8 mouse cellular contexts compared by ENCODE assay signal in the genomic region with DNA sequence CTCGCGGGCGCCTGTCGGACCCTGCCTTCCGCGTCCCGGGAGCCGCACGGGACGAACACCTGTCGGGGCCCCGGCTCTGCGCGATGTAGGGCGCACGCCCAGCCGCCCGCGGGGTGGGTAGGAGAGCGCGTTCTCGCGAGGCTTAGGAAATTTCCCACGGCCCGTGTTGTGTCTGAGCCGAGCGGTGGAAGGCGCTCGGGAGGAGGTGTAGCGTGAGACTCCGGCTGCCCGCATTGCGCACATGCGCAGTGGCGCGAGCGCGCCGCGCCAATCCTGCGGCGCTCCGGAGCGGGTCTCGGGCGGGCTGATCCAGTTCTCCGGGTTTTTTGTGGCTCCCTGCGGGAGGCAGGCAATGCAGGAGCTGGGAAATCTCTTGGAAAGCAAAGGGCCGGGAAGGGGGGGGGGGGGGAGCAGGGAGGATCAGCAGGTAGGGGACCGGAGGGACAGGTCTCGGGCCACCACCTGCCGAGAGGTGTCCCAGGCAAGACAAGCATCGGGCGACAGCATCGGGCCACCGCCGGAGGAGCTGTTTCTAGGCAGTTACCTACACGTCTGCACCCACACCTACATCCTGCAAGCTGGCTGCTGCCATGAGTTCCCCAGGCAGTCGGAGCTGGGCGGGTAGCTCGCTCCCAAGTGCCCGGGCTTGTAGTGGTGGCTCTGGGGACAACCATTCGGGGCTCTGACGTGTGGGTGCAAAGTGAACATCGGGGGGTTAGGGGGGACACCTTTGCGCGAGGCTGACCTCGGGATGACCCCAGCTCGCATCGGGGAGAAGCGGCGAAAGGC.
DNase-seq lines count a peak whose midpoint lies in the region; ATAC-seq lines count a peak whose summit lies in the region.

No protein-coding gene starts in this region.

- H3K36me3 ChIP-seq in hindbrain, embryonic 11.5 days (ENCODE audit: control insufficient read depth, insufficient read depth, low read length): no peaks in the 10 kb centered on the region

- peak overlapping the region; percentile 94 for H3K4me2 ChIP-seq in hindbrain, embryonic 11.5 days (replicated peaks; ENCODE audit: low read depth, low read length)

- peak; percentile 87 for ATAC-seq in hindbrain, embryonic 11.5 days (ENCODE audit: low FRiP score)

- peak overlapping the region; percentile 99 for H3K9ac ChIP-seq in hindbrain, embryonic 11.5 days (ENCODE audit: low read depth, low read length)

- WGBS in hindbrain, embryonic 11.5 days: under 1% methylated on average over 68 of the region's 72 CpGs

- H3K4me3 ChIP-seq in hindbrain, embryonic 11.5 days (ENCODE audit: low read depth, low read length): peak overlapping the region; percentile 91

- peak; percentile 98 for DNase-seq in Muller cell, postnatal 12 days (ENCODE audit: inconsistent ontology term)
- DNase-seq in cerebellum, adult 9-11 months: peak; percentile 99
- DNase-seq in frontal cortex, adult 2 months (ENCODE audit: extremely low spot score in 1 of 2, low spot score in 1 of 2): peak; percentile 93 to 96
- DNase-seq in hindbrain, embryonic 11.5 days (ENCODE audit: low spot score): peak; percentile 98
- DNase-seq in layer of hippocampus, postnatal 10 days (ENCODE audit: low spot score in 2 of 2): peak; percentile 96 to 99
- DNase-seq in lung, postnatal 10 days: peak; percentile 98
- DNase-seq in ovary, postnatal 36 days (ENCODE audit: low spot score): peak; percentile 98
- DNase-seq in thymus, postnatal 25 days: peak; percentile 95

- H3K9me3 ChIP-seq in hindbrain, embryonic 11.5 days (ENCODE audit: control insufficient read depth, low read length): no peaks in the 10 kb centered on the region

- peak overlapping the region; percentile 92 for H3K27ac ChIP-seq in hindbrain, embryonic 11.5 days (ENCODE audit: low read depth, low read length)

- no peaks in the 10 kb centered on the region; the same call in 1 of the 2 replicates for H3K4me1 ChIP-seq in hindbrain, embryonic 11.5 days (replicated peaks; ENCODE audit: control insufficient read depth, insufficient read depth, low read length)

- H3K27me3 ChIP-seq in hindbrain, embryonic 11.5 days (ENCODE audit: control insufficient read depth, insufficient read depth, low read length): no peaks in the 10 kb centered on the region

Comparison
In these comparisons a context has a peak if more than half of its experiments do, and no peak if none do; other contexts are left out.
1. Peak in every context shown above with its lines: DNase-seq, ATAC-seq, H3K4me3 ChIP-seq and H3K27ac ChIP-seq.